Mouse (Mus musculus): ENCODE measurements around the gene Hsd3b5. TPM values are rescaled to one million over a fixed set of nuclear protein-coding genes. Genes with fewer than 3 reads are reported as not detected.

Hsd3b5 gene
- polyA plus RNA-seq, 1 experiment from 2014 or later = not detected

Other genes with a start within 250 kb of the Hsd3b5 start
- gene Zfp697, start 247.8 kb downstream of the Hsd3b5 start, polyA plus RNA-seq (2015; fragmentation: Nextera tagmentation; extraction: Ambion mirVana) = 15.8 and 17.0 TPM in 2 replicates
- not detected in 2 replicates for gene Gm4450, start 173.1 kb downstream of the Hsd3b5 start, polyA plus RNA-seq (2015; fragmentation: Nextera tagmentation; extraction: Ambion mirVana)
- not detected in 2 replicates for gene Hsd3b4, start 119.7 kb downstream of the Hsd3b5 start, polyA plus RNA-seq (2015; fragmentation: Nextera tagmentation; extraction: Ambion mirVana)
- gene Gm10681, start 41.4 kb downstream of the Hsd3b5 start, polyA plus RNA-seq (2015; fragmentation: Nextera tagmentation; extraction: Ambion mirVana) = 0.12 TPM in 1 of 2 replicates, not detected in the other
- 0.10 TPM in 1 of 2 replicates, not detected in the other for gene Hsd3b2, start 94.3 kb upstream of the Hsd3b5 start, polyA plus RNA-seq (2015; fragmentation: Nextera tagmentation; extraction: Ambion mirVana)
- gene Hsd3b3, start 132.9 kb upstream of the Hsd3b5 start, polyA plus RNA-seq (2015; fragmentation: Nextera tagmentation; extraction: Ambion mirVana) = 0.46 and 0.54 TPM in 2 replicates
- 0.79 and 0.99 TPM in 2 replicates for gene Hsd3b6, start 184.2 kb upstream of the Hsd3b5 start, polyA plus RNA-seq (2015; fragmentation: Nextera tagmentation; extraction: Ambion mirVana)
- gene Hsd3b1, start 229.5 kb upstream of the Hsd3b5 start, polyA plus RNA-seq (2015; fragmentation: Nextera tagmentation; extraction: Ambion mirVana) = 0.08 and 0.24 TPM in 2 replicates

Data from neural tube, embryonic 15.5 days (tissue).